9 mouse cellular contexts compared by ENCODE assay signal in genomic region chr5:75046681-75047321, GRCm38 (mm10). TPM values are rescaled to one million over a fixed set of nuclear protein-coding genes. Genes with fewer than 3 reads are reported as not detected.
DNase-seq lines count a peak whose midpoint lies in the region; ATAC-seq lines count a peak whose summit lies in the region.
"Had no signal": no experiment of that assay in that cellular context is flagged by ENCODE, and none has a peak within 500 bp of the region (broad histone marks: within the 10 kb centered on the region; RNA-seq: fewer than 3 reads in every experiment).

No protein-coding gene starts in this region.

- no peaks in the 10 kb centered on the region for H3K27me3 ChIP-seq in intestine, embryonic 16.5 days (replicated peaks; ENCODE audit: control insufficient read depth, insufficient read depth, low read length)
- peaks cover 16% of the 10 kb centered on the region; the same call in 1 of the 2 replicates for H3K27me3 ChIP-seq in midbrain, embryonic 15.5 days (replicated peaks)

- no peak overlapping the region for H3K27ac ChIP-seq in intestine, embryonic 16.5 days (ENCODE audit: low read length)
- no peak overlapping the region for H3K27ac ChIP-seq in midbrain, embryonic 15.5 days
- H3K27ac ChIP-seq: hindbrain, embryonic 15.5 days had no signal

- DNase-seq in right cerebral cortex, adult 18-20 months, result peak; percentile 61
- no peak for DNase-seq in right cerebral cortex, postnatal 10 days (ENCODE audit: low spot score in 2 of 2)
- peak; percentile 44 to 45 for DNase-seq in cerebellum, postnatal 14 days
- DNase-seq in lung, postnatal 36 days, result peak; percentile 80
- DNase-seq in natural killer cell, adult 2 months (ENCODE audit: low spot score in 2 of 2), result no peak
- DNase-seq in retina, embryonic 14.5 days (ENCODE audit: low spot score), result no peak

- H3K9ac ChIP-seq in intestine, embryonic 16.5 days (ENCODE audit: low read depth, low read length), result no peak overlapping the region
- H3K9ac ChIP-seq in midbrain, embryonic 15.5 days, result no peak overlapping the region
- H3K9ac ChIP-seq: hindbrain, embryonic 15.5 days had no signal

- ATAC-seq in intestine, embryonic 16.5 days, result no peak
- no peak for ATAC-seq in midbrain, embryonic 15.5 days (replicated peaks)

- 40% methylated on average over 15 of the region's 15 CpGs for WGBS in intestine, embryonic 16.5 days
- WGBS in midbrain, embryonic 15.5 days, result 53% methylated on average over 15 of the region's 15 CpGs

- peaks cover 11% of the 10 kb centered on the region for H3K4me1 ChIP-seq in intestine, embryonic 16.5 days (ENCODE audit: control insufficient read depth, insufficient read depth, low read length)
- peaks cover 18% of the 10 kb centered on the region for H3K4me1 ChIP-seq in midbrain, embryonic 15.5 days

- 0 out of 2 replicates have a peak overlapping the region, but pooled peaks have one; percentile 3 for H3K4me2 ChIP-seq in intestine, embryonic 16.5 days (ENCODE audit: low read depth, low read length)
- H3K4me2 ChIP-seq in midbrain, embryonic 15.5 days, result no peak overlapping the region
- H3K4me2 ChIP-seq: hindbrain, embryonic 15.5 days had no signal

- H3K4me3 ChIP-seq in intestine, embryonic 16.5 days (ENCODE audit: low read length), result no peak overlapping the region
- H3K4me3 ChIP-seq in midbrain, embryonic 15.5 days, result no peak overlapping the region
- H3K4me3 ChIP-seq: hindbrain, embryonic 15.5 days had no signal

- H3K36me3 ChIP-seq in intestine, embryonic 16.5 days (ENCODE audit: control insufficient read depth, insufficient read depth, low read length), result no peaks in the 10 kb centered on the region
- no peaks in the 10 kb centered on the region for H3K36me3 ChIP-seq in midbrain, embryonic 15.5 days (replicated peaks)
- H3K36me3 ChIP-seq: hindbrain, embryonic 15.5 days had no signal

- no peaks in the 10 kb centered on the region for H3K9me3 ChIP-seq in intestine, embryonic 16.5 days (ENCODE audit: control insufficient read depth, low read length)
- no peaks in the 10 kb centered on the region for H3K9me3 ChIP-seq in midbrain, embryonic 15.5 days
- H3K9me3 ChIP-seq: hindbrain, embryonic 15.5 days had no signal

RNA-seq across cellular contexts. Expression of gene Chic2, which starts 2.2 kb away (rescaled TPM):
- polyA plus RNA-seq in intestine, embryonic 16.5 days (2015; fragmentation: Nextera tagmentation; extraction: Ambion mirVana), result 15.9 and 20.2 TPM in 2 replicates
- 27.5 and 30.3 TPM in 2 replicates for polyA plus RNA-seq in midbrain, embryonic 15.5 days (2015; fragmentation: Nextera tagmentation; extraction: Ambion mirVana)

RNA-seq across cellular contexts. Expression of gene Gsx2, which starts 28.6 kb away (rescaled TPM):
- polyA plus RNA-seq in intestine, embryonic 16.5 days (2015; fragmentation: Nextera tagmentation; extraction: Ambion mirVana), result not detected in 2 replicates
- 0.32 and 0.54 TPM in 2 replicates for polyA plus RNA-seq in midbrain, embryonic 15.5 days (2015; fragmentation: Nextera tagmentation; extraction: Ambion mirVana)

Comparison
In these comparisons a context has a peak if more than half of its experiments do, and no peak if none do; other contexts are left out.
1. DNase-seq: peak in right cerebral cortex, adult 18-20 months (single experiment), cerebellum, postnatal 14 days (2 of 2) and lung, postnatal 36 days (single experiment); none in right cerebral cortex, postnatal 10 days (0 of 2), natural killer cell, adult 2 months (0 of 2) and retina, embryonic 14.5 days (single experiment).